Mouse (Mus musculus): ENCODE measurements at regions not wholly inside any gene's neighbourhood (a gene's known extent, or its start where the extent isn't known, plus 50 kb on each side); places are given as distances from the start of the nearest gene placed in this dataset.
A peak's percentile ranks its signal among the peaks of the same experiment; 100 is the strongest.

GRCm38 (mm10) chr4:137178833-137179232 is 98.5 kb upstream of the Wnt4 start:
- DNase-seq, result no peak
- no peaks in the 10 kb centered on the region for H3K36me3 ChIP-seq (ENCODE audit: control insufficient read depth, insufficient read depth, low read length)
- H3K27ac ChIP-seq (ENCODE audit: control insufficient read depth, insufficient read depth, low read length), result no peak overlapping the region
- H3K4me1 ChIP-seq (replicated peaks; ENCODE audit: control insufficient read depth, insufficient read depth, low read length), result no peaks in the 10 kb centered on the region
- WGBS, result 10% methylated on average over 3 of the region's 3 CpGs
- no peak overlapping the region for H3K4me3 ChIP-seq (ENCODE audit: control insufficient read depth, insufficient read depth, low read length)
- TF ChIP-seq POLR2A (IDR thresholded peaks at IDR 0.05; ENCODE audit: control insufficient read depth, extremely low read depth, insufficient read depth, low read length, poor library complexity) (no peak), CTCF (IDR thresholded peaks at IDR 0.05; ENCODE audit: borderline replicate concordance, control insufficient read depth, extremely low read depth, insufficient read depth, low read length, poor library complexity) (no peak)
- no peaks in the 10 kb centered on the region for H3K27me3 ChIP-seq (ENCODE audit: control insufficient read depth, insufficient read depth, low read length)

- WGBS, result 44% methylated on average over 9 of the region's 9 CpGs
- no peak overlapping the region for H3K4me3 ChIP-seq (ENCODE audit: control insufficient read depth, insufficient read depth, low read length)
Observed at GRCm38 (mm10) chr4:137164933-137165332, 112.4 kb upstream of the Wnt4 start.

DNA sequence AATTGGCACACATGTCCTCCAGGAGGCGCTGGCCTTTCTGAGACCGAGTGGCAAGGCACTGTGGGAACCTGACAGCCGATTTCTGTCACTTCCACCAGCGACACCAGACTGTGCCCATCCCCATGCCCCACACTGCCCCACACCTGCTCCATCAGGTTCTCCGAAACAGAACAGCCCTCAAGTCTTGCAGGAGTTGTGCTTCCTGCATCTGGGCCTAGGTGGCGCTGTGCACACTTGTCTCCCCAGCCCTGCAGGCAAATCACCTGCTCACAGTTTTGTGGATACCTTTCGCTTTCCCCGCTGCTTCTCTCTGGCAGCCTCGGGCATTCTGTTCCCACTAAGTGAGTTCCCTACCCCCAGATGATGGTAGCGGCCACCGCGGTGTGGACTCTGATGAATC is 112.9 kb upstream of the Wnt4 start:
- Histone ChIP-seq H3K4me3 (ENCODE audit: control insufficient read depth, insufficient read depth, low read length) (peak overlapping the region; percentile 3; the same call in 1 of the 2 replicates), H3K4me1 (replicated peaks; ENCODE audit: control insufficient read depth, insufficient read depth, low read length) (no peaks in the 10 kb centered on the region), H3K36me3 (ENCODE audit: control insufficient read depth, insufficient read depth, low read length) (no peaks in the 10 kb centered on the region), H3K27me3 (ENCODE audit: control insufficient read depth, insufficient read depth, low read length) (no peaks in the 10 kb centered on the region), H3K27ac (ENCODE audit: control insufficient read depth, insufficient read depth, low read length) (no peak overlapping the region)
- TF ChIP-seq CTCF (IDR thresholded peaks at IDR 0.05; ENCODE audit: borderline replicate concordance, control insufficient read depth, extremely low read depth, insufficient read depth, low read length, poor library complexity), result peak; percentile 95
- no peak for TF ChIP-seq POLR2A (IDR thresholded peaks at IDR 0.05; ENCODE audit: control insufficient read depth, extremely low read depth, insufficient read depth, low read length, poor library complexity)
- whole genome bisulfite sequencing, result 6% methylated on average over 12 of the region's 12 CpGs
- DNase-seq, result peak; percentile 76

More at GRCm38 (mm10) chr4:137164933-137165332, 112.4 kb upstream of the Wnt4 start:
- no peaks in the 10 kb centered on the region for H3K36me3 ChIP-seq (ENCODE audit: control insufficient read depth, insufficient read depth, low read length)
- no peaks in the 10 kb centered on the region for H3K27me3 ChIP-seq (ENCODE audit: control insufficient read depth, insufficient read depth, low read length)
- DNase-seq, result no peak
- no peak overlapping the region for H3K27ac ChIP-seq (ENCODE audit: control insufficient read depth, insufficient read depth, low read length)
- no peak for TF ChIP-seq POLR2A (IDR thresholded peaks at IDR 0.05; ENCODE audit: control insufficient read depth, extremely low read depth, insufficient read depth, low read length, poor library complexity)
- no peak for TF ChIP-seq CTCF (IDR thresholded peaks at IDR 0.05; ENCODE audit: borderline replicate concordance, control insufficient read depth, extremely low read depth, insufficient read depth, low read length, poor library complexity)
- H3K4me1 ChIP-seq (replicated peaks; ENCODE audit: control insufficient read depth, insufficient read depth, low read length), result no peaks in the 10 kb centered on the region

DNA sequence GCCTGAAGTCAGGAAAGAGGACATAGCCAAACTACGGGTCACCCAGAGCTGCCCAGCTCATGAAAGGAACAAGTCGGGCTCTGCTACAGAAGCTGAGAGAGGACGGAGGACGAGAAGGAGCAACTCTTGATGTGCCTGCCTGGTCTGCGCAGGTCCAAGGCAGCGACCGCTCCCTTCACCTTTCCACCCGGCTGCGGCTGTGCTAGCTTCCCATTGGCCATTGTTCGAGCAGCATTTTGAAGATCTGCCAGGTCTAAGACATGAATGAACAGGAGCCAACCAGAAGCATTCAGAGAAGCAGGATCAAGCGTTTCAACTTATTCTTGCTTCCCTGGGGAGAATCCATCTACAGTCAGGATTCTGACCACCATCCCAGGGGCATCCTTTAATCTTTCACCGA is 113.3 kb upstream of the Wnt4 start:
- no peak for DNase-seq
- no peak overlapping the region for H3K27ac ChIP-seq (ENCODE audit: control insufficient read depth, insufficient read depth, low read length)
- H3K27me3 ChIP-seq (ENCODE audit: control insufficient read depth, insufficient read depth, low read length), result no peaks in the 10 kb centered on the region
- no peaks in the 10 kb centered on the region for H3K4me1 ChIP-seq (replicated peaks; ENCODE audit: control insufficient read depth, insufficient read depth, low read length)
- no peaks in the 10 kb centered on the region for H3K36me3 ChIP-seq (ENCODE audit: control insufficient read depth, insufficient read depth, low read length)
- 77% methylated on average over 12 of the region's 12 CpGs for WGBS
- no peak overlapping the region for H3K4me3 ChIP-seq (ENCODE audit: control insufficient read depth, insufficient read depth, low read length)
- TF ChIP-seq POLR2A (IDR thresholded peaks at IDR 0.05; ENCODE audit: control insufficient read depth, extremely low read depth, insufficient read depth, low read length, poor library complexity) (no peak), CTCF (IDR thresholded peaks at IDR 0.05; ENCODE audit: borderline replicate concordance, control insufficient read depth, extremely low read depth, insufficient read depth, low read length, poor library complexity) (no peak)

DNA sequence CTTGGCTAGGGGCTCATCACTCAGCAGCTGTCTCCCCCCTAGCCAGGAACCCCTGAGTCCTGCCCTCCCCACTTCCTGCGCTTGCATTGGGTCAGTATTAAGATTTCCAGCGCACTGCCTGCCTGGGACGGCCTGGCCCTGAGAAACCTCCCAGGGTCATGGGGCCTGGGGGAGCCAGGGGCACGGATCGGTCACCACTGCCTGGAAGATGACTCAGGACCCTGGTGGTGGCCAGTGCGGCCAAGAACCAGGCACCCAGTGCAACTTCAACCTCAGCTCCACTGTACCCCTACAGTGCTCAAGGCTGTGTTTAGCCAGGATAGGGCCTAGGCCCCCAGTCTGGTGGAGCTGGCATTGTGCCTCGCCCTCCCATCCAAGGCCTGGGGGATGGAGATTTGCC is 111.9 kb upstream of the Zbtb40 start:
- Histone ChIP-seq H3K4me1 (replicated peaks; ENCODE audit: control insufficient read depth, insufficient read depth, low read length) (no peaks in the 10 kb centered on the region), H3K4me3 (ENCODE audit: control insufficient read depth, insufficient read depth, low read length) (no peak overlapping the region), H3K27ac (ENCODE audit: control insufficient read depth, insufficient read depth, low read length) (no peak overlapping the region), H3K27me3 (ENCODE audit: control insufficient read depth, insufficient read depth, low read length) (no peaks in the 10 kb centered on the region), H3K36me3 (ENCODE audit: control insufficient read depth, insufficient read depth, low read length) (no peaks in the 10 kb centered on the region)
- WGBS, result 92% methylated on average over 7 of the region's 7 CpGs
- no peak for DNase-seq
- TF ChIP-seq CTCF (IDR thresholded peaks at IDR 0.05; ENCODE audit: borderline replicate concordance, control insufficient read depth, extremely low read depth, insufficient read depth, low read length, poor library complexity) (no peak), POLR2A (IDR thresholded peaks at IDR 0.05; ENCODE audit: control insufficient read depth, extremely low read depth, insufficient read depth, low read length, poor library complexity) (no peak)

DNA sequence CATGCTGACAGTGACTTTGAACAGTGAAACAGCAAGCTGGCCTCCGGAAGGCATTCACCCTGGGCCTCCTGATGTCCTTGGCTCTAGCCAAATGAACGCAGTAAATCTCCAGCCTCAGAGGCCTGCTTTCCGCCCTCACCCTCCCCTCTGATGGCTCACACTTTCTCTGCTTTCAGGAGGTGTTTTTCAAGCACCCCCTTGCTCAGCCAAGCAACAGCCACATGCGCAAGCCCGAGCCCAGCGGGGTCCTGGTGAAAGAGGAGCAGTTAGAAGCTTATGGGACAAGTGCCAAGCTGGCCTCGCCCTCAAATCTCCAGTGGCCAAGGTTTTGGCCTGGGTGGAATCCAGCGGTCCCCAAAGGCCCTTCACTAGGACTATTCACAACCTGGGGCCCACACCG is 109.6 kb upstream of the Zbtb40 start:
- DNase-seq, result no peak
- Histone ChIP-seq H3K27ac (ENCODE audit: control insufficient read depth, insufficient read depth, low read length) (no peak overlapping the region), H3K4me3 (ENCODE audit: control insufficient read depth, insufficient read depth, low read length) (no peak overlapping the region), H3K4me1 (replicated peaks; ENCODE audit: control insufficient read depth, insufficient read depth, low read length) (no peaks in the 10 kb centered on the region), H3K27me3 (ENCODE audit: control insufficient read depth, insufficient read depth, low read length) (no peaks in the 10 kb centered on the region), H3K36me3 (ENCODE audit: control insufficient read depth, insufficient read depth, low read length) (no peaks in the 10 kb centered on the region)
- TF ChIP-seq CTCF (IDR thresholded peaks at IDR 0.05; ENCODE audit: borderline replicate concordance, control insufficient read depth, extremely low read depth, insufficient read depth, low read length, poor library complexity), result no peak
- TF ChIP-seq POLR2A (IDR thresholded peaks at IDR 0.05; ENCODE audit: control insufficient read depth, extremely low read depth, insufficient read depth, low read length, poor library complexity), result no peak
- WGBS, result 94% methylated on average over 9 of the region's 9 CpGs

- Histone ChIP-seq H3K36me3 (ENCODE audit: control insufficient read depth, insufficient read depth, low read length) (no peaks in the 10 kb centered on the region), H3K27ac (ENCODE audit: control insufficient read depth, insufficient read depth, low read length) (no peak overlapping the region), H3K4me1 (replicated peaks; ENCODE audit: control insufficient read depth, insufficient read depth, low read length) (no peaks in the 10 kb centered on the region), H3K4me3 (ENCODE audit: control insufficient read depth, insufficient read depth, low read length) (no peak overlapping the region), H3K27me3 (ENCODE audit: control insufficient read depth, insufficient read depth, low read length) (no peaks in the 10 kb centered on the region)
- DNase-seq, result no peak
- 91% methylated on average over 11 of the region's 11 CpGs for WGBS
- TF ChIP-seq POLR2A (IDR thresholded peaks at IDR 0.05; ENCODE audit: control insufficient read depth, extremely low read depth, insufficient read depth, low read length, poor library complexity) (no peak), CTCF (IDR thresholded peaks at IDR 0.05; ENCODE audit: borderline replicate concordance, control insufficient read depth, extremely low read depth, insufficient read depth, low read length, poor library complexity) (no peak)
Observed at GRCm38 (mm10) chr4:137156441-137157105, 108.0 kb upstream of the Zbtb40 start.
